Mouse (Mus musculus) heart, postnatal 0 days (tissue): Measurements from ENCODE around the gene Tulp4. TPM values are rescaled to one million over a fixed set of nuclear protein-coding genes. Genes with fewer than 3 reads are reported as not detected.
"Not testable (repeated sequence)": the region's sequence is repeated elsewhere in the genome, so short reads cannot be mapped to it uniquely, and the experiment has no call there.

Source experiments
- ATAC-seq: fragments of 200-750 bp; cut with Nextera tagmentation; 2 replicates; pipeline ENCODE4 v1.8.0; 2017; ENCODE audit warnings: low read depth, moderate number of reproducible peaks, moderate library complexity; ENCODE audit not compliant: insufficient read depth
- DNase-seq: peaks from one replicate; pipeline ENCODE4 v3.0.0-alpha.2; 2016; ENCODE audit warnings: low spot score
- H3K27ac ChIP-seq: fragments of 300-500 bp; sonication (generic); 2 replicates; pipeline ENCODE4 v1.5.1; 2014; ENCODE audit warnings: low read depth, mild to moderate bottlenecking
- H3K27me3 ChIP-seq: fragments of 300-500 bp; sonication (generic); 2 replicates; pipeline ENCODE4 v1.6.1; 2014; ENCODE audit warnings: low read length, mixed read lengths; ENCODE audit not compliant: control insufficient read depth, insufficient read depth
- H3K36me3 ChIP-seq: fragments of 300-500 bp; sonication (generic); replicated peaks from 2 replicates; pipeline ENCODE4 v1.6.1; 2014; ENCODE audit warnings: low read length, mixed read lengths; ENCODE audit not compliant: control insufficient read depth, insufficient read depth
- H3K4me1 ChIP-seq: fragments of 300-500 bp; sonication (generic); 2 replicates; pipeline ENCODE4 v1.6.1; 2014; ENCODE audit warnings: antibody characterized with exemption; ENCODE audit not compliant: control insufficient read depth, insufficient read depth
- H3K4me2 ChIP-seq: fragments of 300-500 bp; sonication (generic); 2 replicates; pipeline ENCODE4 v1.6.1; 2014; ENCODE audit warnings: low read depth, mild to moderate bottlenecking, low read length, moderate library complexity
- H3K4me3 ChIP-seq: fragments of 300-500 bp; sonication (generic); 2 replicates; pipeline ENCODE4 v1.5.1; 2014; ENCODE audit warnings: low read depth, low read length
- H3K9ac ChIP-seq: fragments of 300-500 bp; sonication (generic); replicated peaks from 2 replicates; pipeline ENCODE4 v1.6.1; 2014; ENCODE audit warnings: low read depth, low read length, mixed read lengths
- H3K9me3 ChIP-seq: fragments of 300-500 bp; sonication (generic); replicated peaks from 2 replicates; pipeline ENCODE4 v1.6.1; 2016; ENCODE audit warnings: low read length; ENCODE audit not compliant: control insufficient read depth
- WGBS: fragments of 180-500 bp; shearing (Covaris S2); extraction: QIAGEN DNeasy Blood & Tissue Kit; methylation state at CpG from one replicate; pipeline ENCODE4 v1.1.7; 2014; 5-methylcytosine and 5-hydroxymethylcytosine counted together
- polyA plus RNA-seq: library from polyadenylated mRNA; unstranded; fragments of >200 nt; fragmentation: Nextera tagmentation; extraction: Ambion mirVana; gene quantifications from 2 replicates; pipeline ENCODE4 v1.2.1, GENCODE M21; 2015
- total RNA-seq: library from RNA; depleted of rRNA; stranded (reverse); fragments of >200 nt; gene quantifications from 2 replicates; pipeline ENCODE4 v1.2.3, GENCODE M21; 2014; ENCODE audit warnings: low replicate concordance

Tulp4 gene
- total and polyA plus RNA-seq, 2 experiments from 2014 or later, result 33.3 to 45.2 TPM

GRCm38 (mm10) chr17:6269876-6270831 is 163.9 kb downstream of the Tulp4 start:
- ATAC-seq (peak; percentile 94), DNase-seq (peak; percentile 5)
- not testable (repeated sequence) for H3K27ac ChIP-seq, H3K9me3 ChIP-seq, H3K4me1 ChIP-seq, H3K27me3 ChIP-seq, H3K36me3 ChIP-seq
- WGBS, result under 1% methylated on average over 41 of the region's 84 CpGs
- peak overlapping the region; percentile 62 for H3K4me3 ChIP-seq
- H3K4me2 ChIP-seq, result peak overlapping the region; percentile 61
- peak overlapping the region; percentile 66 for H3K9ac ChIP-seq

GRCm38 (mm10) chr17:6270840-6271239 is 164.6 kb downstream of the Tulp4 start:
- H3K27me3 ChIP-seq, H3K27ac ChIP-seq, H3K9me3 ChIP-seq, H3K36me3 ChIP-seq, H3K4me1 ChIP-seq: not testable (repeated sequence)
- WGBS, result 1% methylated on average over 25 of the region's 25 CpGs
- DNase-seq, result peak; percentile 6
- H3K4me2 ChIP-seq, result peak overlapping the region; percentile 61
- H3K9ac ChIP-seq, result peak overlapping the region; percentile 66
- ATAC-seq, result peak; percentile 9; the same call in 1 of the 2 replicates
- H3K4me3 ChIP-seq, result peak overlapping the region; percentile 62

GRCm38 (mm10) chr17:6271970-6272369 is 165.7 kb downstream of the Tulp4 start:
- not testable (repeated sequence) for H3K4me1 ChIP-seq, ATAC-seq, H3K27me3 ChIP-seq, H3K4me2 ChIP-seq, DNase-seq, H3K36me3 ChIP-seq, H3K9ac ChIP-seq, H3K9me3 ChIP-seq, H3K4me3 ChIP-seq, H3K27ac ChIP-seq
- WGBS, result 72% methylated on average over 5 of the region's 6 CpGs

GRCm38 (mm10) chr17:6274693-6275092 is 168.5 kb downstream of the Tulp4 start:
- DNase-seq, H3K36me3 ChIP-seq, H3K4me1 ChIP-seq, H3K9me3 ChIP-seq, H3K27ac ChIP-seq, H3K4me2 ChIP-seq, ATAC-seq, H3K9ac ChIP-seq, H3K27me3 ChIP-seq, H3K4me3 ChIP-seq: not testable (repeated sequence)
- 89% methylated on average over 4 of the region's 6 CpGs for WGBS

- H3K9ac ChIP-seq, H3K9me3 ChIP-seq, H3K36me3 ChIP-seq, H3K4me3 ChIP-seq, H3K27ac ChIP-seq, H3K4me2 ChIP-seq, H3K27me3 ChIP-seq, H3K4me1 ChIP-seq, ATAC-seq, DNase-seq: not testable (repeated sequence)
- 63% methylated on average over 8 of the region's 8 CpGs for WGBS
These were observed 173.0 kb downstream of the Tulp4 start for GRCm38 (mm10) chr17:6279205-6279604.

- not testable (repeated sequence) for DNase-seq, H3K9ac ChIP-seq, ATAC-seq, H3K4me3 ChIP-seq, H3K27me3 ChIP-seq, H3K4me2 ChIP-seq, H3K4me1 ChIP-seq, H3K27ac ChIP-seq, H3K36me3 ChIP-seq, H3K9me3 ChIP-seq
- WGBS, result 85% methylated on average over 6 of the region's 10 CpGs
These were observed 173.5 kb downstream of the Tulp4 start for GRCm38 (mm10) chr17:6279772-6280171.

GRCm38 (mm10) chr17:6280513-6280912 is 174.3 kb downstream of the Tulp4 start:
- H3K27ac ChIP-seq, H3K36me3 ChIP-seq, DNase-seq, H3K4me3 ChIP-seq, H3K4me2 ChIP-seq, H3K9ac ChIP-seq, H3K9me3 ChIP-seq, H3K4me1 ChIP-seq, H3K27me3 ChIP-seq, ATAC-seq: not testable (repeated sequence)
- 90% methylated on average over 16 of the region's 19 CpGs for WGBS

- not testable (repeated sequence) for ATAC-seq, H3K36me3 ChIP-seq, H3K4me2 ChIP-seq, H3K4me3 ChIP-seq, H3K4me1 ChIP-seq, H3K27me3 ChIP-seq, H3K9ac ChIP-seq, H3K27ac ChIP-seq, DNase-seq, H3K9me3 ChIP-seq
- 93% methylated on average over 7 of the region's 10 CpGs for whole genome bisulfite sequencing
These were observed 176.9 kb downstream of the Tulp4 start for GRCm38 (mm10) chr17:6283137-6283536.
